Mouse (Mus musculus) neural tube, embryonic 14.5 days (tissue): ENCODE measurements around the gene Mgea5. TPM values are rescaled to one million over a fixed set of nuclear protein-coding genes. Genes with fewer than 3 reads are reported as not detected.
A peak's percentile ranks its signal among the peaks of the same experiment; 100 is the strongest.

Experiments
- ATAC-seq: fragments of 200-750 bp; cut with Nextera tagmentation; 2 replicates; pipeline ENCODE4 v1.8.0; 2017; ENCODE audit warnings: low read depth, mild to moderate bottlenecking, moderate TSS enrichment, moderate library complexity
- H3K27ac ChIP-seq: fragments of 300-500 bp; sonication (generic); 2 replicates; pipeline ENCODE4 v1.5.1; 2014; ENCODE audit warnings: low read depth, mild to moderate bottlenecking, control low read depth, low read length, moderate library complexity, mixed read lengths
- H3K27me3 ChIP-seq: fragments of 300-500 bp; sonication (generic); 2 replicates; pipeline ENCODE4 v1.6.1; 2014; ENCODE audit warnings: low read length; ENCODE audit not compliant: control insufficient read depth, insufficient read depth
- H3K36me3 ChIP-seq: fragments of 300-500 bp; sonication (generic); 2 replicates; pipeline ENCODE4 v1.6.1; 2014; ENCODE audit warnings: low read length, mixed read lengths; ENCODE audit not compliant: control insufficient read depth, insufficient read depth
- H3K4me1 ChIP-seq: fragments of 300-500 bp; sonication (generic); 2 replicates; pipeline ENCODE4 v1.6.1; 2014; ENCODE audit warnings: low read length; ENCODE audit not compliant: control insufficient read depth, insufficient read depth
- H3K4me2 ChIP-seq: fragments of 300-500 bp; sonication (generic); 2 replicates; pipeline ENCODE4 v1.6.1; 2014; ENCODE audit warnings: mild to moderate bottlenecking, low read depth, low read length, control low read depth
- H3K4me3 ChIP-seq: fragments of 300-500 bp; sonication (generic); 2 replicates; pipeline ENCODE4 v1.5.1; 2014; ENCODE audit warnings: low read depth, low read length, control low read depth, mixed read lengths
- H3K9ac ChIP-seq: fragments of 300-500 bp; sonication (generic); replicated peaks from 2 replicates; pipeline ENCODE4 v1.6.1; 2014; ENCODE audit warnings: low read depth, mild to moderate bottlenecking, control low read depth, low read length, mixed read lengths
- H3K9me3 ChIP-seq: fragments of 300-500 bp; sonication (generic); 2 replicates; pipeline ENCODE4 v1.6.1; 2016; ENCODE audit warnings: low read length; ENCODE audit not compliant: control insufficient read depth
- WGBS: fragments of 180-500 bp; shearing (Covaris S2); extraction: QIAGEN DNeasy Blood & Tissue Kit; methylation state at CpG from one replicate; pipeline ENCODE4 v1.1.7; 2014; 5-methylcytosine and 5-hydroxymethylcytosine counted together
- polyA plus RNA-seq: library from polyadenylated mRNA; unstranded; fragments of >200 nt; fragmentation: Nextera tagmentation; extraction: Ambion mirVana; gene quantifications from 2 replicates; pipeline ENCODE4 v1.2.1, GENCODE M21; 2014

Mgea5 gene
- polyA plus RNA-seq, result 106 and 108 TPM in 2 replicates

DNA sequence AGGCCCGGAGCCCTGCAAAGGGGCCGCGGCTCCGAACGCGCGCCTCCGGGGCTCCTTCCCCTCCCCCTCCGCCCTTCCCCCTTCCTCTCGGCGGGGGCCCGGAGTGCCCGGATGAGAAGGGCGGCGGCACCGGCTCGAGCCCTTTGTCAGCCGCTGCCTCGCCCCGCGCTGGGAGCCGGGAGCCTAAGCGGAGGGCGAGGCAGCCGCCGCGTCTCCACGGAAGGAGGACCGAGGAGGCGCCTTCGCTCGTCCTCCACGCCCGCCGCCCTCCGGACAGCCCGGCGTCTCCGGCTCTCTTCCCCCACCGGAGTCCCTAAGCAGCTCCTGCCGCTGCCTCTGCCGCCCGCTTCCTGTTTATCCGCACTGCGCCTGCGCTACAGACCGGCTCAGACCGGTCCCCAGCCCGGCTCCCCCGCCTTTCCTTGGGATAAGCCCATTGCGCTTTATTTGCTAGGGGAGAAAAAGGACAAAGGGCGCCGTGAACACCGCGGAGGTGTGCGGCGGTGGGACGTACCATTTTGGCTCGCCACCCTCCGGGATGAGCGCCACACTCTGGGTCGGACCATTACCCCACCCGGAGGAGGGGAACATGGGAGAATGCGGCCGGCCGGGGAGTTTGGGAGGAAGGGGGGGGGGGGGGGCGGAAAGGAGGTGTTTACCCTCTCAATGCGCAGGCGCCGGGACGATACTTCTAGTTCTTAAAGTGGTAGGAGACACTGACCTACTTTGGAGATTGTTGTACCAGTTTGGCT lies at the start of gene Mgea5:
TSS of gene Mgea5 (minus strand) at position 657 of the 752 bp plus-strand sequence.
- Histone ChIP-seq H3K9ac (peak within 1 kb of the TSS; percentile 97), H3K27me3 (peaks cover 2% of the 10 kb centered on the region; the same call in 1 of the 2 replicates), H3K27ac (peak within 1 kb of the TSS; percentile 99), H3K4me3 (peak within 1 kb of the TSS; percentile 100), H3K4me1 (peaks cover 26% of the 10 kb centered on the region), H3K9me3 (no peaks in the 10 kb centered on the region), H3K4me2 (peak within 1 kb of the TSS; percentile 68), H3K36me3 (peaks cover 13% of the 10 kb centered on the region; the same call in 1 of the 2 replicates)
- under 1% methylated on average over 57 of the region's 71 CpGs for WGBS
- peak; percentile 97 for ATAC-seq

DNA sequence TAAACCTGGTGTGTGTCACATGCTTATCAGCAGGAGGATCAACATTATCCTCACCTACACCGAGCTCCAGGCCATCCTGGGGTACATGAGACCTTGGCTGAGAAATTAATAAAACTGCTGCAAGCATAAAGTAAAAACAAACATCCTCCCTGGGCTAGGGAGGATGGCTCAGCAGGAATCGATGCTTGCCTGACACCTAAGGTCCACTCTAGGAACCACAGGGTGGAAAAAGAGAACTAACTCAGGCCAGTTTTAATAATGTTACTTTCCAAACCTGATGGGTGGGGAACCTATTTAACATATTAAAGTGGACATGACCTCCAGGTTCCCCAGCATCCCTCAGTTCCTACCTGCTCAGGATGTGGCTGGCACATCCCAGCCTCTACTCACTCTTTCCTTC lies 47.0 kb upstream of the Mgea5 start:
- H3K27me3 ChIP-seq, result no peaks in the 10 kb centered on the region
- H3K27ac ChIP-seq, result no peak overlapping the region
- H3K36me3 ChIP-seq, result no peaks in the 10 kb centered on the region
- H3K9ac ChIP-seq, result no peak overlapping the region
- no peaks in the 10 kb centered on the region for H3K9me3 ChIP-seq
- no peak overlapping the region for H3K4me2 ChIP-seq
- WGBS, result 58% methylated on average over 2 of the region's 2 CpGs
- no peak for ATAC-seq
- H3K4me3 ChIP-seq, result no peak overlapping the region
- no peaks in the 10 kb centered on the region for H3K4me1 ChIP-seq

DNA sequence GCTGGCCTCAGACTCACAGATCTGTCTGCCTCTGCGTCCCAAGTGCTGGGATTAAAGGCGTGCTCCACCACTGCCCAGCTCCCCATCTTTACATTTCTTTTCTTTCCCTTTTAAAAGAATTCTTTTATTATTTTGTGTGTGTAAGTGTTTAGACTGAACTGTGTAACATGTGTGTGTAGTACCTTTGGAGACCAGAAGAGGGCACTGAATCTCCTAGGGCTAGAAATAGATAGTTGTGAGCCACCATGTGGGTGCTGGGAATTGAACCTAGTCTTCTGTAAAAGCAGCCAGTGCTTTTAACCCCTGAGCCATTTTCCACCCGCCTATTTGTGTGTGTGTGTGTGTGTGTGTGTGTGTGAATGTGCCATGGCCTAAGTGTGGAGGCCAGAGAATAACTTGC lies 44.1 kb upstream of the Mgea5 start:
- no peak overlapping the region for H3K4me2 ChIP-seq
- no peak for ATAC-seq
- WGBS, result 98% methylated on average over 3 of the region's 3 CpGs
- H3K27ac ChIP-seq, result no peak overlapping the region
- H3K4me1 ChIP-seq, result no peaks in the 10 kb centered on the region
- no peak overlapping the region for H3K4me3 ChIP-seq
- no peaks in the 10 kb centered on the region for H3K9me3 ChIP-seq
- H3K36me3 ChIP-seq, result no peaks in the 10 kb centered on the region
- no peak overlapping the region for H3K9ac ChIP-seq
- H3K27me3 ChIP-seq, result no peaks in the 10 kb centered on the region

DNA sequence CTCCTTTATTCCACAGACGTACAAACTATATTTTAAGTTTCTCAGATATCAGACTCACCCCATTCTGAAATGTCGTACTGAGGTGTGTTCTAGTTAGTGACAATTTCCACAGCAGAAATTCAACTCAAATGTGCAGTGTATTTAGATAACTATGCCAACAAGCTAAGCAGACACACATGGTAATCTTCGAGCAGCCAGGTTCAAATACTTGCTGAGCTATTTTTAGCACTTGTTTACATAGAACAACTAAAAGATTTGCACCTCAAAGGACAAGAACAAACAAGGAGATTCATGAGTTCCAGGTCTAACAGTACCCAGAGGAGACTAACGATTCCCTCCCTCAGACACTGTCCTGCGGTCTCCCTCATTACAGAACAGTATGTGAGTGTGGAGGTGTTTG lies 43.5 kb upstream of the Mgea5 start:
- Histone ChIP-seq H3K4me2 (no peak overlapping the region), H3K9ac (no peak overlapping the region), H3K27me3 (no peaks in the 10 kb centered on the region), H3K36me3 (no peaks in the 10 kb centered on the region), H3K27ac (no peak overlapping the region), H3K4me3 (no peak overlapping the region), H3K9me3 (no peaks in the 10 kb centered on the region), H3K4me1 (no peaks in the 10 kb centered on the region; the same call in 1 of the 2 replicates)
- WGBS, result 86% methylated on average over 5 of the region's 5 CpGs
- ATAC-seq, result no peak

DNA sequence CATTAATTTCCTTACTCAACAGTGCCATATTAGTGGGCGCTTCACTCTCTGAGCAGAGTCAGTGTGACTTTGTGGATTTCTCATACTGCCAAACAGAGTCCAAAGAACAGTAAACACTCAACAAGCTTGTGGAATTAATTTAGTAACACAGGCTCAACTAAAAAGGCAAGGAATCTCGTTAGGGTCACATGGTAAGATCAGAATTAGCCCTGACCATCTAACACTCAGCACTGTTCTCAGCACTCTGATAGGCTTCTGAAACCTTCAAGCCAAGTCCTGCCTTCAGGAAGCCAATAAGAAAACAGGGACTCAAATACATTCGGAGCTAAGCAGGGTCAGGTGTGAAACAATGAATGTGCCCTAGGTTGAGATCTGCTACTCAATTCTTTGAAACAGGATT lies 42.5 kb upstream of the Mgea5 start:
- no peak for ATAC-seq
- no peaks in the 10 kb centered on the region for H3K9me3 ChIP-seq
- H3K4me2 ChIP-seq, result no peak overlapping the region
- H3K27me3 ChIP-seq, result no peaks in the 10 kb centered on the region
- H3K36me3 ChIP-seq, result no peaks in the 10 kb centered on the region
- H3K27ac ChIP-seq, result no peak overlapping the region
- no peak overlapping the region for H3K4me3 ChIP-seq
- H3K9ac ChIP-seq, result no peak overlapping the region
- WGBS, result 90% methylated on average over 3 of the region's 3 CpGs
- H3K4me1 ChIP-seq, result no peaks in the 10 kb centered on the region; the same call in 1 of the 2 replicates

DNA sequence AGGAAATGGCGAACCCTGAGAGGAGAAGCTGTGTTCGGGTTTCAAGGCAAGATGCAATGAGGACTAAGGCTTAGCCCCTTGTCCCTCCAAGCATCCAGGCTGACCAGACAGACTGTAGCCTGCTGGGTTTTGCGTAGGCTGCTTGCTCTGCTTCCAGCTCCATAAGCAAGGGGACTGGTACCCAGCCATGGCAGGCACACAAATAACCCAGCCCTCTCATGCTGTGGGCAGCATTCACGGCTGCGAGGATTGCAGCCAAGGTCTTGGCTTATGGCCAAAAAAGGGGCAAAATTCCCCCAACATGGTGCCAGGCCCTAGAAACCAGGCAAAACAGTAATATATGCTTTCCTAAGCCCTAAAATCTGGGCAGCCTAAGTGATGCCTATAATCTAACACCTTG lies 38.2 kb upstream of the Mgea5 start:
- Histone ChIP-seq H3K9me3 (no peaks in the 10 kb centered on the region), H3K27ac (no peak overlapping the region), H3K27me3 (no peaks in the 10 kb centered on the region), H3K9ac (no peak overlapping the region), H3K4me3 (no peak overlapping the region), H3K4me2 (no peak overlapping the region), H3K4me1 (no peaks in the 10 kb centered on the region; the same call in 1 of the 2 replicates), H3K36me3 (no peaks in the 10 kb centered on the region)
- no peak; the same call in 1 of the 2 replicates for ATAC-seq
- 49% methylated on average over 5 of the region's 5 CpGs for WGBS

DNA sequence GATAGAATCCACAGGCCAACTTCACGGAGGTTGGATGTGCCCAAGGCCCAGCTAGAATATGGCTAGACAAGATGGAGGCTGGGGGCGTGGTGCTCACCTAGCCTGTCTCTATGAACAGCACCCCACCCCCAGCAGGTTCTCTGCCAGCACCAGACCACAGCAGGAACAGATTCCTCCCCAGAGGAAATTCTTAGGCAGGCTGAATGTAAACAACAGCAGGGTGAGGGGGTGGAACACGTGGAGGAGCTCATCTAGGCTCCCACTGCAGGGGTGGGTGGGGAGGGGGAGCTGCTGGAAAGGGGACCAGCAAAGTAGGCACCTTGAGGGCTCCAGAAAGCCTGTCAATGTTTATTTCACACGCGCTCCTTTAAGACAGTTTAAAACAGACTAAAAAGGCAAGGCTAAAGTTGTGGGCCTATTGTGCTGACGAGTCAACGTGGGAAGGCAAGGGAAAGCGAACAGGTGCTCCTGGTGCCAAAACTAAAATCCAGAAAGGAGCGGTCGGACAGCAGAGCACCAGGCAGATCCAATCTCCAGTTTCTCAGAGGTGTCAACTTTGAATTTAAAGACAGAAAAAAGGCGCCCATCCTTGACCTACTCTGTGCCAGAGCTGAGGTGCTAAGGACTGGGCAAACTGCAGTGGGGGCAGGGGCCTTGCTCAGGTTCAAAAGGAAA lies 34.3 kb upstream of the Mgea5 start:
- H3K4me1 ChIP-seq, result peaks cover 14% of the 10 kb centered on the region
- 72% methylated on average over 11 of the region's 11 CpGs for WGBS

DNA sequence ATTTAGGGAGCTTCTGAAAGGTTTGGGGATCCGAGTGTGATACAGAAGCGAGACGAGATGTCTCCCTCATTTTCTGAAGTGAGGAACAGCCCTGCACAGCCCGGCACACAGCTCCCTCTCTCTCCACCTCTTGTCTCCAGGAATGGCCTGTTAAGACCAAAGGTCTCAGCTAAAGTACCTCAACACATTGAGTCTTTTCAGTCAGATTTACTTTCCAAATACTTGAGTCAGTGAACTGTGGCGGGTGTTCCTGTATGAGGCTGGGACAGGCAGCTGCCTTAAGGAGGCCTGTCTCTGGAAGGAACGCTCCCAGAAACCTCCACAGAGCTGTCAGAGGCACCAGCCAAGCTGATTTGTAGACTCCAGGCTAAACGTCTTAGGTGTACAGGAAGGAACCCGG lies 33.1 kb upstream of the Mgea5 start:
- H3K4me2 ChIP-seq, result peak overlapping the region; percentile 85; the same call in 1 of the 2 replicates
- H3K4me1 ChIP-seq, result peaks cover 24% of the 10 kb centered on the region
- H3K4me3 ChIP-seq, result no peak overlapping the region
- ATAC-seq, result no peak
- H3K27ac ChIP-seq, result no peak overlapping the region
- H3K36me3 ChIP-seq, result no peaks in the 10 kb centered on the region
- 13% methylated on average over 8 of the region's 8 CpGs for WGBS
- no peak overlapping the region for H3K9ac ChIP-seq
- H3K27me3 ChIP-seq, result no peaks in the 10 kb centered on the region
- no peaks in the 10 kb centered on the region for H3K9me3 ChIP-seq

More for the DNA sequence above, 34.3 kb upstream of the Mgea5 start:
- H3K9ac ChIP-seq, result no peak overlapping the region
- H3K36me3 ChIP-seq, result no peaks in the 10 kb centered on the region
- no peak overlapping the region for H3K4me3 ChIP-seq
- ATAC-seq, result no peak
- H3K27ac ChIP-seq, result no peak overlapping the region
- no peak overlapping the region for H3K4me2 ChIP-seq
- no peaks in the 10 kb centered on the region for H3K9me3 ChIP-seq
- H3K27me3 ChIP-seq, result no peaks in the 10 kb centered on the region

DNA sequence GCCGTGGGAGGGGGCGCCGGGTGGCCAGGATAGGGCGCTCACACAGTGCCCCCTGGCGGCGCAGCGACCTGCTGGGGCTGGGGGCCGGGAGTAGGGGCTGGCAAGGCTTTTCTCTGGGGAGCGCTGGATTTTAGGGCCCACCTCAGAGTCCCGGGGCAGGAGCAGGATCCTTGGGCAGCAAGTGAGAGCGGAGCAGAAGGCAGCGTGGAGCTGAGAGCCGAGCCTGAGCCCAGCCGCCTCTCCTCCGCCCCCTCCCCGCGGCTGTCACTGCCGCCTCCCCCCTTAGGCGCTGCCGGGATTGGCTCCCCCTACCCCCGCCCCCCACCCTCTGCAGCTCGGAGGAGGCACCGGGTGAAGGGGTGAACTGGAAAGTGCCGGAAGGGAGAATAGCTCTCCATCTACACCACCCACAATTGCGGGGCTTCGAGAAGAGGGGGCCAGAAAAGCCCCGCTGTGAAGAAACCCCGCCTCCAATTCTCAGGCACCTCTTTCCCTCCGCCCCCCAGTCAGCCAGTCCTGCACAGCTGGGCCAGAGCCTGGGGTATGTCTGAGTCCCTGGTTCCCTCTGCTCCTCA lies 32.3 kb upstream of the Mgea5 start, which contains the start of gene Kcnip2:
TSS of gene Kcnip2 (minus strand) at position 231 of the 575 bp plus-strand sequence.
- H3K4me3 ChIP-seq, result peak within 1 kb of the TSS; percentile 34
- H3K36me3 ChIP-seq, result no peaks in the 10 kb centered on the region
- H3K9ac ChIP-seq, result peak within 1 kb of the TSS; percentile 55
- peaks cover 26% of the 10 kb centered on the region for H3K4me1 ChIP-seq
- no peaks in the 10 kb centered on the region for H3K27me3 ChIP-seq
- ATAC-seq, result peak; percentile 33
- WGBS, result under 1% methylated on average over 22 of the region's 29 CpGs
- no peaks in the 10 kb centered on the region for H3K9me3 ChIP-seq
- H3K27ac ChIP-seq, result no peak within 1 kb of the TSS
- peak within 1 kb of the TSS; percentile 85 for H3K4me2 ChIP-seq
